Comparison of ENCODE assay signal across 8 mouse cellular contexts in genomic region chr10:3973589-3974070, GRCm38 (mm10). TPM values are rescaled to one million over a fixed set of nuclear protein-coding genes. Genes with fewer than 3 reads are reported as not detected.
DNase-seq lines count a peak whose midpoint lies in the region; ATAC-seq lines count a peak whose summit lies in the region.

No protein-coding gene starts in this region.

- DNase-seq in adrenal gland, adult (ENCODE audit: inconsistent age in 2 of 2, low spot score in 1 of 2) = peak; percentile 92 to 97
- DNase-seq in embryo, embryonic 10.5 days (ENCODE audit: low spot score) = peak; percentile 89
- peak; percentile 90 for DNase-seq in gastrocnemius, postnatal 14 days
- peak; percentile 87 to 89 for DNase-seq in left cerebral cortex, postnatal 25 days (ENCODE audit: low spot score in 2 of 2)
- DNase-seq in mesoderm, embryonic 11.5 days (ENCODE audit: low read depth, low spot score) = peak; percentile 88
- peak; percentile 86 for DNase-seq in right cerebral cortex, postnatal 25 days
- DNase-seq in urinary bladder, postnatal 4 days (ENCODE audit: low spot score in 2 of 2) = peak; percentile 87 to 90

- intact Hi-C loops in gastrocnemius, postnatal 14 days (cut with DNase I; ENCODE audit: low total_unique reads) = no loop called here
- intact Hi-C loops in left cerebral cortex, postnatal 25 days (cut with DNase I) = no loop called here

- peak; percentile 87 for ATAC-seq in inflammation-experienced regulatory T-cells, adult 6 months

RNA-seq across cellular contexts. Expression of gene Mthfd1l, which starts 0.7 kb away (rescaled TPM):
- 1 to 10 TPM; 2.0 to 2.5 TPM for total RNA-seq in gastrocnemius, postnatal 14 days (2021)
- polyA plus RNA-seq in inflammation-experienced regulatory T-cells, adult 6 months (2017; shearing (Covaris generic)) = 10 to 100 TPM; 13.2 to 17.9 (median 15.8) TPM
- total RNA-seq in left cerebral cortex, postnatal 25 days (2021) = 10 to 100 TPM in 1 of 2 experiments, 1 to 10 TPM in 1; 9.2 to 11.2 TPM

Comparison
In these comparisons a context has a peak if more than half of its experiments do, and no peak if none do; other contexts are left out.
1. Peak in every context shown above with its lines: DNase-seq and ATAC-seq.